Mouse (Mus musculus) layer of hippocampus, adult 9-10 months (tissue): ENCODE measurements around the gene Tsc22d3.
A peak's percentile ranks its signal among the peaks of the same experiment; 100 is the strongest.
"Not testable (repeated sequence)": the region's sequence is repeated elsewhere in the genome, so short reads cannot be mapped to it uniquely, and the experiment has no call there.

Experiments used
- DNase-seq: peaks from one replicate; pipeline ENCODE4 v3.0.0; 2022; ENCODE audit warnings: low spot score

The Tsc22d3 gene

GRCm38 (mm10) chrX:140500306-140500705 lies 100.2 kb downstream of the Tsc22d3 start:
- DNase-seq: no peak

GRCm38 (mm10) chrX:140498431-140498830 lies 102.0 kb downstream of the Tsc22d3 start:
- not testable (repeated sequence) for DNase-seq

- DNase-seq: no peak
Measured at GRCm38 (mm10) chrX:140494170-140494569, 106.3 kb downstream of the Tsc22d3 start.

GRCm38 (mm10) chrX:140493527-140494029 lies 106.9 kb downstream of the Tsc22d3 start:
- DNase-seq: no peak

- peak; percentile 36 for DNase-seq
Measured at GRCm38 (mm10) chrX:140491884-140492571, 108.4 kb downstream of the Tsc22d3 start.

- no peak for DNase-seq
Measured at GRCm38 (mm10) chrX:140490203-140490602, 110.3 kb downstream of the Tsc22d3 start.
